Mouse (Mus musculus) frontal cortex, postnatal 36 days (tissue): ENCODE data around the gene Crtac1.

Experiments
- DNase-seq, 2 experiments: peaks; one replicate each; pipeline ENCODE4 v3.0.0; 2022; ENCODE audit warnings: low spot score in 2 of 2

Crtac1 gene

GRCm38 (mm10) chr19:42425208-42425607 lies 6.4 kb downstream of the Crtac1 start:
- DNase-seq: no peak

DNA sequence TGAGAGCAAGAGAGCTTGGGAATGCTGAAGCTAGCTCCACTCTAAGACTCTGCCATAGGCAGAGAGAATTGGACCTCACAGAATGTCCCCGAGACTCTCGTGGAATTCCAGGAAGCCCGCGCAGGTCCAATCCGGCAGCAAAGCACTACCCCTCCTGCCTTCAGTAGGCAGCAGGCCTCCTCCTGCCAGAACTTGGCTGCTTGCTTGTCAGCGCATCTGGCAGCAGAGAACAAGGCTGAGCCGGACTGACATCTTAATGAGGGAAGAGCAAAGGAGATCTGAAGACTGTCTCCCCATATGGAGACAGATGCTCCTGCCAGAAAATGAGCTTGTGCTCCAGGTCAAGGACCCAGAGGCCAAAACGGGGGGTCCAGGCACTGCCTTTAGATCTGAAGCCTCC lies 16.5 kb downstream of the Crtac1 start:
- DNase-seq: peak in 1 of 2 experiments; percentile 47

DNA sequence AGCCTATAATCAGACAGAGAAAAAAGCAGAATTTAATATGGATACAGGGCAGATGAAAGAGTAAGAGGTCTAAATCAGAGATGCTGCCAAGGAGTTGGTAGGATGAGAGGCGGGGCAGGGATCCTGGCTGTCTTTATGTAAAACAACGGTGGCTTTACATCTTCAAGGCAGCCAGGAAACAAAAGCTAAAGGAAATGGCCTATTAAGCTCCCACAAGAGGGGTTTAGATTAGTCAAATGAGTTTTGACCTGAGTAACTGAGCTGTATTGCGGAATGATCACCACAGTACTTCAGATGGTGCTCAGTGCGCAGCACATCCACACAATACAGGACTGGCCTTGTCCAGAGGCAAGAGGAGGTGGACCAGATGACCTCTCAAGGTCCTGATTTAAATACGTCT lies 21.7 kb downstream of the Crtac1 start:
- DNase-seq: no peak

GRCm38 (mm10) chr19:42409226-42409625 lies 22.4 kb downstream of the Crtac1 start:
- no peak for DNase-seq

DNA sequence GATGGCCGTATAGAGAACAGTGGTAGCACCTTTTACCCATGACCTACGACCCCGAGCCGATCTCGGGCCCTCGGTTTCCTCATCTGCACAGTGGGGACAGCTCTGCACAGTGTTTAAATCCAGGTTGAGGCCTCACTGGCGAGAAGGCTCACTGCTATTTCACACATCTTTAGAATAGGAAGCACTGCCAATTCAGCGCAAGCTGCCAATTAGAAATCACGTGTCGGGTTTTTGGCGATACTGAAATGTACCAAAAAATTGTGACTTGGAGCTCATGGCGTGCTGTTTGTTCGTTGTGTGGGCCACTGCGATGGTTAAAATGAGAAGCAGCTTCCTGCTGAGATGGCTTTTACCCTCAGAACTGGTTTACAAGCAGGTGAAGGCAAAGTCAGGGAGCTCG lies 27.2 kb downstream of the Crtac1 start:
- DNase-seq: peak in 1 of 2 experiments; percentile 41

DNA sequence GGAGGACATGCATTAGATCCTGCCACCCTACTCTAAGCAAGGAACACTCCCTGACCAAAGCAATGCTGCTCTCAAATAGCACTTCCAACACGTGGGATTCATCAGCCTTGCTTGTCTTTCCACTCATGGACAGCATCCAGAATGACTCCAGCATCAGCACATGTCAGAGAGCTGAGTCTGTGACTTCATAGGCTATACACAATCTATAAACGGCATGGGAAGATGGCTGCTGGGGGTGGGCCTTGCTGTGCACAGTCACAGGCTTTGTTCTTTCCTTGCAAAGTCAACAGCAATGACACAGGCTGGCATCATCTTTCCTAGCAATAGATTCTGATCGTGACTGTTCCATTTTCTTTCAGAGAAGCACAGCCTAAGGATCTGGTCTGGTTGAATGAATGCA lies 31.6 kb downstream of the Crtac1 start:
- no peak for DNase-seq

GRCm38 (mm10) chr19:42397281-42397680 lies 34.3 kb downstream of the Crtac1 start:
- no peak for DNase-seq

- DNase-seq: no peak
These were observed 36.6 kb downstream of the Crtac1 start for GRCm38 (mm10) chr19:42394848-42395534.

DNA sequence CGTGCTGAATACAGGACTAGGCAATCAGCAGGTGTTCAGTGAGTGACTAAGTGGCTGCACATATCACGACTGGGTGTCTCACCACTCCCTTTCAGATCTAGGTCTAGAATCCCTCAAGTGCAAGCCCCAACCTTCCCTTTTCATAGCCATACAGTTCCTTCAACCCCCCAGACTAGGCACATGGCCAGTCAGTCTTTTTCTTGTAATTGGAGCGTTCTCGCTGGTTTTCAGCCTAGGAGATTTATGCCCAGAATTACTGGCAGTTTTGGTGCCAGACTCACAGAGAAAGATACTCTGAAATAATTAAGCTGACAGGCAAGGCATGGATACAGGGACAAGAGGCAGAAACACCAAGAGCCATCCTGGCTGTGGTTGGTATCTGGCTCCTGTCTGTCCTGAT lies 37.7 kb downstream of the Crtac1 start:
- DNase-seq: peak in 1 of 2 experiments; percentile 38

- DNase-seq: peak in 1 of 2 experiments; percentile 42
These were observed 39.5 kb downstream of the Crtac1 start for GRCm38 (mm10) chr19:42392094-42392493.

DNA sequence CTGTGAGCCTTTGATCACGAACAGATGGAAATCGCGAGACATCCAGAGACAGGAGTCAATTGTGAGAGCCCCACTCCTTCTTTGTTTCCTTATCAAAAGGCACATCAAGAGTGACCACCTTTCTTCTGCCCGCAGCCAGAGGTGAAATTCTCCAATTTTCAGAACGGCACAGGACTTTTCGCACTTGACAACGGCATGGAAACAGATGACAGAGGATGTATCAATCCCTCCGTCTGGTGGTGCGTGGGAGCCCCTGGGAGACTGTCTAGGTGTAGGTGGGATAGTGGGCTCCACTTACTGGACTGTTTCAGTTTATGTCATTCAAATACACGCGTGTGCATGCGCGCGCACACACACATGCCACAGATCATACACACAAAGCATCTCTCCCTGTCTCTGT lies 42.0 kb downstream of the Crtac1 start:
- no peak for DNase-seq

DNA sequence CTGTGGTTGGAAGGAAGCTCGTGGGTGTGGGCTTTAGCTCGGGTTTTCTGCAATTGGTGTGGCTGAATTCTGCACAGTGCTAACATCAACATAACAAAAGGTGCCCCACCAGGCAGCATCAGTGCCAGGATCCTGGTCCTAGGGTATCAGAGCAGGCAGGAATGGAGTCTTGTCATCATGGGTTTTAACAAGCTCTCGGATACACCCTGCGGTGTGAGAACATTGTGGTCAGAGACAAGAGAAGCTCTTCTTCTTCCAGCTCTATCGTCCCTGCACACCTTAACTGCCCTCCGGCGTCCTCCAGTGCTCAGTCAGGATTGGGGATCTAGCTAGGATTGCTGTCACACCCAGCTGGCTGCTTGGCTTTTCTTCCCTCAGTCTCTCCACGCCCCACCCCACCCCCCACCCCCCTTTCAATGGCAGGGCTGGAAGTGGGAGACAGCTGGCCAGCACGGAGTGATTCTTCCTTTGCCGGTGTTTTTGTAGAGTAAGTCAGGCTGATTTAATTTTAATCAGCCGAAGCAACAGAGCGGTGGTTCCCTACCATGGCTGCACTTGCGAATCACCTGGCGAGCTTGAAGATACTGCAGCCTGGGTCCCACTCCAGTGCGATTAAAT lies 46.5 kb downstream of the Crtac1 start:
- no peak for DNase-seq

DNA sequence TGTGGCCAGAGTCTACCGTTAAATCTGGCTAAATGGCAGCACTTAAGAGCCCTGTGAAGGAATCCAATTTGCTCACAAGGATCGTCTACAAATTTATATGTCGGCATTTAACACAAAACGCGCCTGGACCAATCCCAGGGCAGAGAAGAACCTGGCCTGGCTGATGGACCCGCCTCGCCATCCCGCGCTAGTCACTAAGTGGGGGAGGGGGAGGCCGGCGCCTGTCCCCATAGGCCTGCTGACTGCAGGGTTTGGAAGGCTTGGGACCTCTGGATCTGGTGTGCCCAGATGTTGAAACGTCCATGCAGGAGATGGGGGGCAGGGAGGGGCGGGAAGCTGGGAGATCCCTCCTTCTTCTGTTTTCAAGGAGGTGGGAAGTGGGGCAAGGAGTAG lies 50.6 kb downstream of the Crtac1 start:
- no peak for DNase-seq

- DNase-seq: peak in 1 of 2 experiments; percentile 63
These were observed 51.1 kb downstream of the Crtac1 start for GRCm38 (mm10) chr19:42380321-42380980.

DNA sequence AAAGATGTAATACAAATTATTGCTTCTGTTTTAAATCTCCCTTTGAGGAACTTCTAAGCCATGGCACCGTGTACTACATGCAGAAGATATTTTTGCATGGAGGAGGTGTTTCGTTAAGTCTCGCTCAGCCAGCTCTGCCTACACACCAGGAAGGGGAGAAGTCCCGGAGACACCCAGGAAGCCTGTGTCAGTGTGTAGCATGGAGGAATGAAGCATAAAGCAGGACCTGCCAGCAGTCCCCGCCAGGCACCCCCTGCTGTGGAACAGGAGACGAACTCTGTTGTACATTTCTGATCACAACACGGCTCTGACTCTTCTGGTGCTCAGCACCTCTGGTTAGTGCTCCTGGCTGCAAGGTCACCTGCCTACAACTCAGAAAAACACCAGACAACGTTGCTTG lies 51.8 kb downstream of the Crtac1 start:
- peak; percentile 79 to 80 for DNase-seq

DNA sequence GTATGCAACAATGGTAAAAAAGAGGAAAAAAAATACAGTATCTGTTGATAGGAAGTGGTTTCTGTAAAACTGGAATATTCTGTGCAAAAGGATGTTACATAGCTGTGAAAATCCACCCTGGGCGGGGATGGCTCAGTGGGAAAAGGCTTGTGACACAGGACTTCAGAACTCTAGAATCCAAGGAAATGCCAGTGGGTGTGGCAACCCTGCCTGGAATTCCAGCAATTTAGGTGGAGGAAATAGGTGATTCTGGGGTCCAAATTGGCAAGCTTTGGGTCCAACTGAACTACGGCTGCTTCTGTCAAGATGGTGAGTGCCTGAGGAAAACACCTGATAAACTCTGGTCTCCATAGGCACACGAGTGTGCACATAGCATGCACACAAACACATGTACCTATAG lies 54.4 kb downstream of the Crtac1 start:
- no peak for DNase-seq

DNA sequence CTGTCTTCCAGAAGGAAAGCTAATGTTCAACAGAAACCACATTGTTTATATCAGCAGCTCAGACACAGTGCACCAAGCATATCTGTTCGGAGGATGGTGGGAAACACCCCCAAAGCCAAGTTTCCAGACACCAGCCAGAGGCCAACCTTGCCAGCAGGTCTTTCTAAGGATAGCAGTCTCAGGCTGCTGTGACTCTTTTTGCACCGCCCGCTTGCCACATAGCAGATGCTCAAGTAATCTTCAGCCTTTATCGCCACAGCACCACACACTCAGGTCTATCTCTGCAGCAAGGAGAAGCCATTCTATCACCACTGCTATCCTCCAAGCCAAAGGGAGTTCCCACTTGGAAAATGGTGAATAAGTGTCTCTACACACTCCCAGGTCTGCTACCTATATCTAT lies 68.0 kb downstream of the Crtac1 start:
- DNase-seq: peak in 1 of 2 experiments; percentile 41

DNA sequence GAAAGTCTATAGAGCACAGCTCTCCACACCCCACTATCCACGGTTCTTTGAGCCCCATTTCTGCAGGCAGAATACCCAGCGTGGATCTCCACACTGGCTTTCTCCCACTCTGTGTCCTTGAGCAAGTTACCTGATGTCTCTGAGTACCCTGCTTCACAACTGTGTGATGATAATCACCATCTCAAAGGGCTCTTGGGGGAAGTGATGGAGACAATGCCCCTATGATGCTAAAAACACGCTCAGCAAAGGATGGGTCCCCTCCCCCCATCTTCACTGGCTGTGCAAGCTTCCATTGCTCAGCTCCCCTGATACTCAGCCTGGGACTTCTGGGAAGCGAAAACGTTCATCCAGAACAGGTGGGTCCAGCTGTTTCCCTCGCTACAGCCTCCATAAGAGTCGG lies 73.2 kb downstream of the Crtac1 start:
- DNase-seq: no peak

DNA sequence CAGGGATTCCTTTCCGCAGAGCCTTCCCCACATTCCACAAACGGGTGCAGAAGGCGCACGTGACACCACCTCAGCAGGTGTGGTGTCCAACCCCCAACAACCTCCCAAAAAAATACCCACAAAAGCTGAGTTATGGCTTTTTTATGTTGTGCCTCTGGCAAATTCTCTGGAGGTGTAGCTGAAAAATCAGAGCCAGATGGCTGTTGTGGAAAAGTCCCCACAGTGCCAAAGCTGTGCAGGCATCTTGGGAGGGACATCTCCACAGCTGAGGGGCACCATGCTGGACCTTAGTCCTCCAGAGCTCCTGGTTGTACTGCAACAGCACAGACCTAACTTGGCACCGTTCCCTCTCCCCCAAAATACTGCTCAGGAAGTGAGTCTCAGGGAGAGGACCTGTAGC lies 74.7 kb downstream of the Crtac1 start:
- no peak for DNase-seq

DNA sequence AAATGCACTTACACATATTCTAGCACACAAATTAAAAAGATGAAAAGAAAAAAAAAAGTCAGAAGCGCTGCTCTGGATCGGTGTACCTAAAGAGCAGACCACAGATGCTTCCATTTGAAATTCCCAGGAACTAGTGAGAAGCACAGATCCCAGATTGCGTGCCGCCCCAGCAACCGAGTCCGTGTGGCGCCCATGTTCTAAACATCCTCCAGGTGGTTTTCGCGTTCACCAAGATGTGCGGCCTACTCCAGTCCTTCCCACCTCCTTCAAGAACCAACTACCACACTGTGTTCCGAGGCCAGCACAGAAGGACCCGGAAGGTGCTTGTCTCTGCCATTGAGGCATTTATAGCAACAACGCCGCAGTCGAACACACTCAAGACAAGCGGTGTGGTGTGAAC lies 76.1 kb downstream of the Crtac1 start:
- no peak for DNase-seq

- DNase-seq: no peak
These were observed 90.4 kb downstream of the Crtac1 start for GRCm38 (mm10) chr19:42341183-42341582.

GRCm38 (mm10) chr19:42332081-42332736 lies 99.4 kb downstream of the Crtac1 start:
- no peak for DNase-seq

GRCm38 (mm10) chr19:42331446-42331845 lies 100.1 kb downstream of the Crtac1 start:
- no peak for DNase-seq
